In genomic region chr1:151338941-151339340, GRCm38 (mm10) we compare ENCODE assay signal across 9 mouse cellular contexts. TPM values are rescaled to one million over a fixed set of nuclear protein-coding genes. Genes with fewer than 3 reads are reported as not detected.
DNase-seq lines count a peak whose midpoint lies in the region; ATAC-seq lines count a peak whose summit lies in the region.
"Had no signal": no experiment of that assay in that cellular context is flagged by ENCODE, and none has a peak within 500 bp of the region (broad histone marks: within the 10 kb centered on the region; RNA-seq: fewer than 3 reads in every experiment).

No protein-coding gene starts in this region.

- H3K27me3 ChIP-seq in heart, embryonic 13.5 days (replicated peaks) = no peaks in the 10 kb centered on the region
- no peaks in the 10 kb centered on the region for H3K27me3 ChIP-seq in neural tube, embryonic 15.5 days (replicated peaks)

- 12% methylated on average over 2 of the region's 2 CpGs for WGBS in heart, embryonic 13.5 days
- 35% methylated on average over 2 of the region's 2 CpGs for WGBS in neural tube, embryonic 15.5 days

- H3K9ac ChIP-seq in heart, embryonic 13.5 days = 0 out of 2 replicates have a peak overlapping the region, but pooled peaks have one; percentile 30
- H3K9ac ChIP-seq in neural tube, embryonic 15.5 days (replicated peaks) = no peak overlapping the region

- H3K4me1 ChIP-seq in heart, embryonic 13.5 days = peaks cover 56% of the 10 kb centered on the region
- H3K4me1 ChIP-seq in neural tube, embryonic 15.5 days = peaks cover 16% of the 10 kb centered on the region

- no peaks in the 10 kb centered on the region for H3K9me3 ChIP-seq in heart, embryonic 13.5 days
- no peaks in the 10 kb centered on the region for H3K9me3 ChIP-seq in neural tube, embryonic 15.5 days (replicated peaks)

- H3K4me2 ChIP-seq in heart, embryonic 13.5 days = no peak overlapping the region
- H3K4me2 ChIP-seq in neural tube, embryonic 15.5 days = no peak overlapping the region

- no peak overlapping the region for H3K4me3 ChIP-seq in heart, embryonic 13.5 days
- no peak overlapping the region for H3K4me3 ChIP-seq in neural tube, embryonic 15.5 days (replicated peaks)

- ATAC-seq in heart, embryonic 13.5 days (ENCODE audit: extremely low read depth, insufficient number of reproducible peaks, low FRiP score, low TSS enrichment) = no peak
- ATAC-seq in neural tube, embryonic 15.5 days (ENCODE audit: low FRiP score) = no peak
- ATAC-seq in cerebellum, adult (ENCODE audit: insufficient number of reproducible peaks, low FRiP score, low TSS enrichment) = no peak
- ATAC-seq: midbrain, embryonic 16.5 days had no signal

- H3K27ac ChIP-seq in heart, embryonic 13.5 days (replicated peaks) = peak overlapping the region; percentile 89
- H3K27ac ChIP-seq in neural tube, embryonic 15.5 days (replicated peaks) = no peak overlapping the region

- no peaks in the 10 kb centered on the region for H3K36me3 ChIP-seq in heart, embryonic 13.5 days
- H3K36me3 ChIP-seq in neural tube, embryonic 15.5 days = no peaks in the 10 kb centered on the region

- DNase-seq in 416B (ENCODE audit: low read depth) (peak; percentile 84), ZHBTc4 (ENCODE audit: low read depth, low spot score) (peak; percentile 57)
- DNase-seq in kidney, postnatal 36 days = peak; percentile 82 to 84
- no peak for DNase-seq in urinary bladder, postnatal 25 days (ENCODE audit: low spot score)
- DNase-seq in right cerebral cortex, postnatal 4 days = no peak

RNA-seq across cellular contexts. Expression of gene Ivns1abp, which starts 5.3 kb away (rescaled TPM):
- 221 and 252 TPM in 2 replicates for polyA plus RNA-seq in heart, embryonic 13.5 days (2015; fragmentation: Nextera tagmentation; extraction: Ambion mirVana)
- 205 and 214 TPM in 2 replicates for polyA plus RNA-seq in neural tube, embryonic 15.5 days (2015; fragmentation: Nextera tagmentation; extraction: Ambion mirVana)

Comparison
In these comparisons a context has a peak if more than half of its experiments do, and no peak if none do; other contexts are left out.
1. DNase-seq: peak in 416B (single experiment), ZHBTc4 (single experiment) and kidney, postnatal 36 days (2 of 2); none in urinary bladder, postnatal 25 days (single experiment) and right cerebral cortex, postnatal 4 days (single experiment).